Mouse (Mus musculus) heart, embryonic 16.5 days (tissue): ENCODE results near the gene Il21r. TPM values are rescaled to one million over a fixed set of nuclear protein-coding genes. Genes with fewer than 3 reads are reported as not detected.

ENCODE experiments used
- ATAC-seq: fragments of 200-750 bp; cut with Nextera tagmentation; replicated peaks from 2 replicates; pipeline ENCODE4 v1.8.0; 2017; ENCODE audit warnings: moderate number of reproducible peaks; ENCODE audit not compliant: insufficient read depth, low FRiP score; ENCODE audit errors: extremely low read depth
- H3K27ac ChIP-seq: fragments of 300-500 bp; sonication (generic); 2 replicates; pipeline ENCODE4 v1.5.1; 2014; ENCODE audit warnings: mild to moderate bottlenecking, low read length, control low read depth, moderate library complexity
- H3K27me3 ChIP-seq: fragments of 300-500 bp; sonication (generic); 2 replicates; pipeline ENCODE4 v1.6.1; 2014; ENCODE audit warnings: low read length, mixed read lengths; ENCODE audit not compliant: control insufficient read depth, insufficient read depth
- H3K36me3 ChIP-seq: fragments of 300-500 bp; sonication (generic); 2 replicates; pipeline ENCODE4 v1.6.1; 2014; ENCODE audit not compliant: control insufficient read depth, insufficient read depth
- H3K4me1 ChIP-seq: fragments of 300-500 bp; sonication (generic); 2 replicates; pipeline ENCODE4 v1.6.1; 2014; ENCODE audit warnings: low read length, mixed read lengths; ENCODE audit not compliant: control insufficient read depth, insufficient read depth
- H3K4me2 ChIP-seq: fragments of 300-500 bp; sonication (generic); 2 replicates; pipeline ENCODE4 v1.6.1; 2014; ENCODE audit warnings: low read depth, mild to moderate bottlenecking, control low read depth, low read length
- H3K4me3 ChIP-seq: fragments of 300-500 bp; sonication (generic); 2 replicates; pipeline ENCODE4 v1.5.1; 2014; ENCODE audit warnings: mild to moderate bottlenecking, control low read depth, low read length
- H3K9ac ChIP-seq: fragments of 300-500 bp; sonication (generic); 2 replicates; pipeline ENCODE4 v1.6.1; 2014; ENCODE audit warnings: low read length, control low read depth
- H3K9me3 ChIP-seq: fragments of 300-500 bp; sonication (generic); replicated peaks from 2 replicates; pipeline ENCODE4 v1.6.1; 2016; ENCODE audit warnings: low read length; ENCODE audit not compliant: control insufficient read depth
- WGBS: fragments of 180-500 bp; shearing (Covaris S2); extraction: QIAGEN DNeasy Blood & Tissue Kit; methylation state at CpG from one replicate; pipeline ENCODE4 v1.1.7; 2014; 5-methylcytosine and 5-hydroxymethylcytosine counted together
- polyA plus RNA-seq: library from polyadenylated mRNA; unstranded; fragments of >200 nt; fragmentation: Nextera tagmentation; extraction: Ambion mirVana; gene quantifications from 2 replicates; pipeline ENCODE4 v1.2.1, GENCODE M21; 2015

The Il21r gene
- polyA plus RNA-seq, 1 experiment from 2014 or later, result 3.2 TPM

- Histone ChIP-seq H3K9me3 (no peaks in the 10 kb centered on the region), H3K9ac (no peak overlapping the region), H3K4me2 (no peak overlapping the region), H3K4me3 (no peak overlapping the region), H3K27ac (no peak overlapping the region), H3K27me3 (no peaks in the 10 kb centered on the region), H3K36me3 (no peaks in the 10 kb centered on the region), H3K4me1 (peaks cover 4% of the 10 kb centered on the region)
- WGBS, result 85% methylated on average over 19 of the region's 19 CpGs
- no peak for ATAC-seq
These were observed 31.3 kb upstream of the Il21r start for GRCm38 (mm10) chr7:125571891-125572290.

GRCm38 (mm10) chr7:125572737-125573136 lies 30.5 kb upstream of the Il21r start:
- H3K36me3 ChIP-seq, result no peaks in the 10 kb centered on the region
- peaks cover 12% of the 10 kb centered on the region for H3K4me1 ChIP-seq
- H3K27ac ChIP-seq, result no peak overlapping the region
- WGBS, result 76% methylated on average over 6 of the region's 6 CpGs
- H3K4me3 ChIP-seq, result no peak overlapping the region
- no peaks in the 10 kb centered on the region for H3K27me3 ChIP-seq
- H3K9ac ChIP-seq, result no peak overlapping the region
- H3K4me2 ChIP-seq, result no peak overlapping the region
- no peak for ATAC-seq
- no peaks in the 10 kb centered on the region for H3K9me3 ChIP-seq

- no peak overlapping the region for H3K9ac ChIP-seq
- no peak overlapping the region for H3K27ac ChIP-seq
- no peak overlapping the region for H3K4me3 ChIP-seq
- ATAC-seq, result no peak
- peaks cover 12% of the 10 kb centered on the region for H3K4me1 ChIP-seq
- no peaks in the 10 kb centered on the region for H3K36me3 ChIP-seq
- H3K27me3 ChIP-seq, result no peaks in the 10 kb centered on the region
- no peaks in the 10 kb centered on the region for H3K9me3 ChIP-seq
- H3K4me2 ChIP-seq, result no peak overlapping the region
- 60% methylated on average over 2 of the region's 2 CpGs for WGBS
These were observed 29.4 kb upstream of the Il21r start for GRCm38 (mm10) chr7:125573849-125574248.

GRCm38 (mm10) chr7:125574832-125575231 lies 28.4 kb upstream of the Il21r start:
- Histone ChIP-seq H3K4me3 (no peak overlapping the region), H3K4me1 (peaks cover 12% of the 10 kb centered on the region), H3K4me2 (no peak overlapping the region), H3K9me3 (no peaks in the 10 kb centered on the region), H3K36me3 (no peaks in the 10 kb centered on the region), H3K27me3 (no peaks in the 10 kb centered on the region), H3K9ac (no peak overlapping the region), H3K27ac (no peak overlapping the region)
- no peak for ATAC-seq
- 64% methylated on average over 3 of the region's 3 CpGs for WGBS

GRCm38 (mm10) chr7:125575738-125576540 lies 27.3 kb upstream of the Il21r start:
- Histone ChIP-seq H3K36me3 (no peaks in the 10 kb centered on the region), H3K9me3 (no peaks in the 10 kb centered on the region), H3K27ac (no peak overlapping the region), H3K4me2 (no peak overlapping the region), H3K4me1 (peaks cover 13% of the 10 kb centered on the region), H3K9ac (no peak overlapping the region), H3K27me3 (no peaks in the 10 kb centered on the region), H3K4me3 (no peak overlapping the region)
- ATAC-seq, result no peak
- 79% methylated on average over 16 of the region's 16 CpGs for WGBS

- peak overlapping the region; percentile 22; the same call in 1 of the 2 replicates for H3K27ac ChIP-seq
- no peak overlapping the region for H3K4me3 ChIP-seq
- no peak overlapping the region for H3K9ac ChIP-seq
- H3K27me3 ChIP-seq, result no peaks in the 10 kb centered on the region
- H3K36me3 ChIP-seq, result no peaks in the 10 kb centered on the region
- ATAC-seq, result peak; percentile 38
- H3K4me2 ChIP-seq, result no peak overlapping the region
- 38% methylated on average over 7 of the region's 7 CpGs for WGBS
- H3K4me1 ChIP-seq, result peaks cover 16% of the 10 kb centered on the region
- H3K9me3 ChIP-seq, result no peaks in the 10 kb centered on the region
These were observed 26.2 kb upstream of the Il21r start for GRCm38 (mm10) chr7:125576982-125577381.

GRCm38 (mm10) chr7:125577486-125578088 lies 25.6 kb upstream of the Il21r start:
- WGBS, result 75% methylated on average over 11 of the region's 11 CpGs
- Histone ChIP-seq H3K36me3 (no peaks in the 10 kb centered on the region), H3K4me3 (no peak overlapping the region), H3K4me2 (no peak overlapping the region), H3K4me1 (peaks cover 16% of the 10 kb centered on the region), H3K9ac (no peak overlapping the region), H3K27me3 (no peaks in the 10 kb centered on the region), H3K27ac (peak overlapping the region; percentile 22; the same call in 1 of the 2 replicates), H3K9me3 (no peaks in the 10 kb centered on the region)
- no peak for ATAC-seq

GRCm38 (mm10) chr7:125578106-125578505 lies 25.1 kb upstream of the Il21r start:
- 65% methylated on average over 3 of the region's 3 CpGs for WGBS

GRCm38 (mm10) chr7:125579545-125580219 lies 23.5 kb upstream of the Il21r start:
- H3K27me3 ChIP-seq, result no peaks in the 10 kb centered on the region
- H3K4me1 ChIP-seq, result peaks cover 16% of the 10 kb centered on the region
- no peak for ATAC-seq
- H3K9ac ChIP-seq, result no peak overlapping the region
- H3K9me3 ChIP-seq, result no peaks in the 10 kb centered on the region
- H3K4me3 ChIP-seq, result no peak overlapping the region
- no peaks in the 10 kb centered on the region for H3K36me3 ChIP-seq
- 75% methylated on average over 9 of the region's 9 CpGs for WGBS
- H3K27ac ChIP-seq, result no peak overlapping the region
- no peak overlapping the region for H3K4me2 ChIP-seq

More at GRCm38 (mm10) chr7:125578106-125578505, 25.1 kb upstream of the Il21r start:
- Histone ChIP-seq H3K4me2 (no peak overlapping the region), H3K4me3 (no peak overlapping the region), H3K27me3 (no peaks in the 10 kb centered on the region), H3K36me3 (no peaks in the 10 kb centered on the region), H3K9ac (no peak overlapping the region), H3K4me1 (peaks cover 16% of the 10 kb centered on the region), H3K27ac (no peak overlapping the region), H3K9me3 (no peaks in the 10 kb centered on the region)
- no peak for ATAC-seq
